Mouse (Mus musculus): ENCODE results near the gene Kxd1. TPM values are rescaled to one million over a fixed set of nuclear protein-coding genes. Genes with fewer than 3 reads are reported as not detected.

Gene Kxd1
- total and polyA plus RNA-seq, 3 experiments = 47.5 to 180 (median 49.9) TPM

DNA sequence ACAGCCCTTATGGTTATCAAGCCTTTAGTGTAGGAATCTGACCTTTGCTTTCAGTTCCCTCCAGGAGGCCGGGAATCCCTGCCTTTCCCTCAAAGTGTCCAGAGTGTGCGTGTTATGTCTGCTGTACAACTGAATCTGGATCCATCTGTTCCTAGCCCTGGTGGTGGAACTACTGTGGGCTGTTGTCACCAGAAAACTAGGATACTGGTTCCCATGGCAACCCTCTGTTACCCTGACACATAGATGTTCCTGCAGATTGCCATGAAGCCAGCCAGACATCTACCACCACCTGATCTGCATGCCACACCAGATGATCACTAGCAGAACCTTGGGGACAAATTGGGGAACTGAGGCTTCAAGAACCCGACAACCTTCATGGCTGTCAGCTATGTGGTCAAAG lies 45.8 kb downstream of the Kxd1 start:
- no peak for TF ChIP-seq CTCF (IDR thresholded peaks at IDR 0.05; ENCODE audit: low read depth, low read length)
- TF ChIP-seq TAL1 (conservative IDR thresholded peaks at IDR 0.05; ENCODE audit: low read depth, low read length) = no peak
- TF ChIP-seq GATA2 (IDR thresholded peaks at IDR 0.05; ENCODE audit: borderline replicate concordance, low read depth, low read length) = no peak
- no peak for TF ChIP-seq POLR2AphosphoS5 (IDR thresholded peaks at IDR 0.05; ENCODE audit: insufficient replicate concordance, low read depth, low read length)
- no peak for TF ChIP-seq GATA1 (IDR thresholded peaks at IDR 0.05; ENCODE audit: borderline replicate concordance, low read length)
- peaks cover 71% of the 10 kb centered on the region for H3K27me3 ChIP-seq (ENCODE audit: insufficient read depth, low read length)
- no peaks in the 10 kb centered on the region for H3K9me3 ChIP-seq (replicated peaks)
- ATAC-seq (ENCODE audit: extremely low read depth, insufficient number of reproducible peaks, low FRiP score, poor library complexity, severe bottlenecking) (no peak), DNase-seq (ENCODE audit: low spot score) (no peak)
- H3K4me3 ChIP-seq (ENCODE audit: low read depth, low read length) = no peak overlapping the region
- H3K36me3 ChIP-seq (replicated peaks) = no peaks in the 10 kb centered on the region
- peaks cover 36% of the 10 kb centered on the region for H3K4me1 ChIP-seq (ENCODE audit: insufficient read depth, low read depth, low read length)

DNA sequence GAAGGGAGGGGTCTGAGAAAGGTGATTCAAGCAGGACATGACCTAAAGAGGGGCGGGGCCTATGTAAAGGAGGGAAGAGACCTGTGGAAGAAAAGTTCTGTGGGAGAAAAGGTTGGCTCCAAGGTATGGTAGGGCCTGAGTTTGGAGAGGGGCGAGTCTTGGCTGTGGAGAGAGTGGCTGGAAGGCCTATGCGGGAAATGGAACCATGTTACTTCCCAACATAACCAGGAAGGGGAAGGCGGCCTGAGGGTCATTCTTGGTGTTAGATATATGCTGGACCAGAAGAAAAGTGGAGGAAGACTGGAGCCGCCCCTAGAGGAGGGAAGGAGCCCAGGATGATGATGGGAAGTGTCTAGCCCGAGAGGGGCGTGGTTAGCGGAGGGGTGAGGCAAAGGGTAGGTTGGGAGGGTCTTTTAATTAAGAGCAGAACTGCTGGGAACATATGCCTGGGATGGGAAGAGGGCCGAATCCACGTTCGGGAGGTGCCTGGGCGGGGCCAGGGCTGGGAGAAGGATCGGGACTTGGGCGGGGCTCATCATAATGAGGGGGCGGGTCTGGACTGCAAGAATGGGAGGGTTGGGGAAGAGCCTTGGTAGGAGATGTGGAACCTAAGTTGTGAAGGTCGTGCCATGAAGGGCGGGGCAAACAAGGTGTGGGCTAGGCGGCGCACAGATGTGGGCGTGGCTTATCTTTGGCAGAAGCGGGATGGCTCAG lies 50.3 kb downstream of the Kxd1 start:
- peak overlapping the region; percentile 90 for H3K4me3 ChIP-seq (ENCODE audit: low read depth, low read length)
- H3K27me3 ChIP-seq (ENCODE audit: insufficient read depth, low read length) = peaks cover 28% of the 10 kb centered on the region
- TF ChIP-seq TAL1 (conservative IDR thresholded peaks at IDR 0.05; ENCODE audit: low read depth, low read length) = no peak
- no peak for TF ChIP-seq CTCF (IDR thresholded peaks at IDR 0.05; ENCODE audit: low read depth, low read length)
- no peak for TF ChIP-seq POLR2AphosphoS5 (IDR thresholded peaks at IDR 0.05; ENCODE audit: insufficient replicate concordance, low read depth, low read length)
- TF ChIP-seq GATA1 (IDR thresholded peaks at IDR 0.05; ENCODE audit: borderline replicate concordance, low read length) = no peak
- no peak for TF ChIP-seq GATA2 (IDR thresholded peaks at IDR 0.05; ENCODE audit: borderline replicate concordance, low read depth, low read length)
- H3K36me3 ChIP-seq (replicated peaks) = peaks cover 22% of the 10 kb centered on the region
- ATAC-seq (ENCODE audit: extremely low read depth, insufficient number of reproducible peaks, low FRiP score, poor library complexity, severe bottlenecking) = 0 out of 2 replicates have a peak, but pooled peaks have one; percentile 24
- peaks cover 35% of the 10 kb centered on the region for H3K4me1 ChIP-seq (ENCODE audit: insufficient read depth, low read depth, low read length)
- DNase-seq (ENCODE audit: low spot score) = peak; percentile 68
- H3K9me3 ChIP-seq (replicated peaks) = no peaks in the 10 kb centered on the region

DNA sequence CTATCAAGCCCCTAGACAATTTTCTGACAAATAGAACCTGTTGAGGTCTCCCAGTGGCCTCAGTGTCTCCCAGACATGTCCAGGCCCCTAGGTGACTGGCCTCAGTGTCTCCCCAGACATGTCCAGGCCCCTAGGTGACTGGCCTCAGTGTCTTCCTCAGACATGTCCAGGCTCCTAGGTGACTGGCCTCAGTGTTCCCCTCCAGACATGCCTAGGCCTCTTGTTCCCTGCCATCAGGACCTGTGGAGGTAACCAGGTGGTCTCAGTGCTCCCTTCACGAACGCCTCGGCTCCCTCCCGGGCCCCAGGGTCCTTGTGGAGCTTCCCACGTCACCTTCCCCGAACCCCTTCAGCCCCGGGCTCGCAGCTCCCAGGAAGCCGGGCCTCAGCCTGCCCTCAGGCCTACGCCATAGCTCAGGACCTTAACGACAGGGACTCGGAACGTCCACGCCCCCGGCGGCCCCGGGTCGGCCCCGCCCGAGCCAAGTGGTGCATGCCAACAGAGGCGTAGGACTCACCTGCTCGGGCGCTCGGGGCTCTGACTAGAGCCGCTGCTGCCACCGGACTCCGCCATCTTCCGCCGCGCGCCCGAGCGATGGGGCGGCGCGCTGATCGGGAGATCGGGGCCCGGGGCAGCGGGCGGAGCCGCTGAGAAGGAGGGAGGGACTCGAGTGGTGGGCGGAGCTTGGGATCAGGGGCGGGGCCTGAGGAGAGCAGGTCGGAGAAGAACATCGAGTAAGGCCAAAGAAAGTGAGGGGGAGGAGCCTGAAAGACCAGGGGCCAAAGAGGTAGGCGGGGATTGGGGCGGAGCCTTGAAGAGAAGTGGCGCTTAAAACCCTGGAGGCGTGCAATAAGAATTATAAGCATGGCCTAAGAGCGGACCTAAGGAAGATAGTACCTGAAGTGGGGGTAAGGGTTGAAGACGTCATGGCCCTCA lies 51.2 kb downstream of the Kxd1 start, which contains the start of gene Klhl26:
Gene Klhl26, minus strand, starts transcription at position 636 of the 936 bp plus-strand sequence.
- TF ChIP-seq TAL1 (conservative IDR thresholded peaks at IDR 0.05; ENCODE audit: low read depth, low read length) = no peak
- no peak for TF ChIP-seq POLR2AphosphoS5 (IDR thresholded peaks at IDR 0.05; ENCODE audit: insufficient replicate concordance, low read depth, low read length)
- no peak for TF ChIP-seq CTCF (IDR thresholded peaks at IDR 0.05; ENCODE audit: low read depth, low read length)
- TF ChIP-seq GATA1 (IDR thresholded peaks at IDR 0.05; ENCODE audit: borderline replicate concordance, low read length) = no peak
- DNase-seq (ENCODE audit: low spot score) (peak; percentile 95), ATAC-seq (ENCODE audit: extremely low read depth, insufficient number of reproducible peaks, low FRiP score, poor library complexity, severe bottlenecking) (peak; percentile 94)
- Histone ChIP-seq H3K4me1 (ENCODE audit: insufficient read depth, low read depth, low read length) (peaks cover 35% of the 10 kb centered on the region), H3K36me3 (replicated peaks) (peaks cover 31% of the 10 kb centered on the region), H3K4me3 (ENCODE audit: low read depth, low read length) (peak within 1 kb of the TSS; percentile 90), H3K9me3 (replicated peaks) (no peaks in the 10 kb centered on the region), H3K27me3 (ENCODE audit: insufficient read depth, low read length) (peaks cover 20% of the 10 kb centered on the region)

DNA sequence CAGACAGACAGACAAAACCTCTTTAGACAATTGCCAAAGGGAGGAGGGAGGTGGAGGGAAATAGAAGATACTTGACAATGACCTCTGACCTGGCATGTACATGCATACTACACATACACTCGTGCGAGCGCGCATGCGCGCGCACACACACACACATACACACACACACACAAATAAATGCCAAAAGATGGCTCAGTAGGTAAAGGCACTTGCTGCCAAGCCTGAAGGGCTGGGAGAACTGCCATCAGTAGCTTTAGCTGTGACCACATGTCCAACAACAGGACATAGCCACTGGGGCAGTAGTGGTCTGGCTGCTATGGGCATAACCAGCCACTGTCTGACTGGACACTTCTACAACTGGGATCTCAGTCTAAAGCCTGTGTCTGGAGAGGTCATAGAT lies 55.9 kb downstream of the Kxd1 start:
- peaks cover 77% of the 10 kb centered on the region for H3K36me3 ChIP-seq (replicated peaks)
- TF ChIP-seq POLR2AphosphoS5 (IDR thresholded peaks at IDR 0.05; ENCODE audit: insufficient replicate concordance, low read depth, low read length) = no peak
- no peak for TF ChIP-seq GATA1 (IDR thresholded peaks at IDR 0.05; ENCODE audit: borderline replicate concordance, low read length)
- no peak for TF ChIP-seq GATA2 (IDR thresholded peaks at IDR 0.05; ENCODE audit: borderline replicate concordance, low read depth, low read length)
- no peak for TF ChIP-seq TAL1 (conservative IDR thresholded peaks at IDR 0.05; ENCODE audit: low read depth, low read length)
- no peak for TF ChIP-seq CTCF (IDR thresholded peaks at IDR 0.05; ENCODE audit: low read depth, low read length)
- DNase-seq (ENCODE audit: low spot score) = no peak
- H3K9me3 ChIP-seq (replicated peaks) = no peaks in the 10 kb centered on the region
- ATAC-seq (ENCODE audit: extremely low read depth, insufficient number of reproducible peaks, low FRiP score, poor library complexity, severe bottlenecking) = no peak
- H3K4me3 ChIP-seq (ENCODE audit: low read depth, low read length) = no peak overlapping the region
- H3K4me1 ChIP-seq (ENCODE audit: insufficient read depth, low read depth, low read length) = peaks cover 51% of the 10 kb centered on the region
- no peaks in the 10 kb centered on the region for H3K27me3 ChIP-seq (ENCODE audit: insufficient read depth, low read length)

DNA sequence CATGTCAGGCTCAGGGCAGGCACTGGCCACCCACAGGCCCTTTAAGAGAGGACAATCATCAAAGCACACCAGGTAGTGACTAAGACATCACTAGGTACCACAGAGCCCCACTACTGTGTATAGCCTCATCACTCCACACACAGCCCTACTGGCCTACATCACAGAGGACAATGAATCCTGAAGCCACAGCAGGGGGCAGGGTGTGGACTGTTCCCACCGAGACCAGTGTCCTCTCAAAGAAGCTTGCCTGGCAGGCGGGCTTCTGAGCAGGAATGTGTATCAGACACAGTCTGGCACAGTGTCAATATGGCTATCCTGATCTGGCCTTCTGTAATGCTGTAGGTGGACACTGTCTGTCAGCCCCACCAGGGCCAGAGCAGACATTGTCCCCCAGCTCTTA lies 57.8 kb downstream of the Kxd1 start:
- Histone ChIP-seq H3K4me3 (ENCODE audit: low read depth, low read length) (no peak overlapping the region; the same call in 1 of the 2 replicates), H3K9me3 (replicated peaks) (no peaks in the 10 kb centered on the region), H3K4me1 (ENCODE audit: insufficient read depth, low read depth, low read length) (peaks cover 39% of the 10 kb centered on the region), H3K27me3 (ENCODE audit: insufficient read depth, low read length) (no peaks in the 10 kb centered on the region), H3K36me3 (replicated peaks) (peaks cover 89% of the 10 kb centered on the region)
- DNase-seq (ENCODE audit: low spot score) (no peak), ATAC-seq (ENCODE audit: extremely low read depth, insufficient number of reproducible peaks, low FRiP score, poor library complexity, severe bottlenecking) (no peak)
- TF ChIP-seq GATA1 (IDR thresholded peaks at IDR 0.05; ENCODE audit: borderline replicate concordance, low read length) (no peak), POLR2AphosphoS5 (IDR thresholded peaks at IDR 0.05; ENCODE audit: insufficient replicate concordance, low read depth, low read length) (no peak), CTCF (IDR thresholded peaks at IDR 0.05; ENCODE audit: low read depth, low read length) (no peak), GATA2 (IDR thresholded peaks at IDR 0.05; ENCODE audit: borderline replicate concordance, low read depth, low read length) (no peak), TAL1 (conservative IDR thresholded peaks at IDR 0.05; ENCODE audit: low read depth, low read length) (no peak)

Data from G1E (cell line).